Mouse (Mus musculus) cerebellum, adult 2 months (tissue): ENCODE results near the gene Prf1. TPM values are rescaled to one million over a fixed set of nuclear protein-coding genes. Genes with fewer than 3 reads are reported as not detected.

Source experiments
- DNase-seq, 2 experiments: peaks; one replicate each; pipeline ENCODE4 v3.0.0; 2021
- H3K27ac ChIP-seq: fragments of 200-500 bp; 2 replicates; pipeline ENCODE4 v1.5.1; 2012; ENCODE audit warnings: low read length, control low read depth, inconsistent platforms; ENCODE audit not compliant: insufficient read depth
- H3K27me3 ChIP-seq: fragments of 200-500 bp; 2 replicates; pipeline ENCODE4 v1.6.1; 2012; ENCODE audit warnings: inconsistent platforms, mild to moderate bottlenecking, low read length, moderate library complexity; ENCODE audit not compliant: control insufficient read depth, insufficient read depth
- H3K4me1 ChIP-seq: fragments of 200-500 bp; 2 replicates; pipeline ENCODE4 v1.6.1; 2011; ENCODE audit warnings: low read length; ENCODE audit not compliant: control insufficient read depth, insufficient read depth
- H3K4me3 ChIP-seq: fragments of 200-500 bp; replicated peaks from 2 replicates; pipeline ENCODE3; 2011; ENCODE audit warnings: mild to moderate bottlenecking, low read depth, low read length, control low read depth; ENCODE audit not compliant: insufficient read depth
- CTCF ChIP-seq: fragments of 200-500 bp; IDR thresholded peaks from 2 replicates; pipeline ENCODE4 v1.5.1; 2011; ENCODE audit warnings: low read depth, mild to moderate bottlenecking, control low read depth, low read length, moderate library complexity, borderline replicate concordance; ENCODE audit not compliant: insufficient read depth
- POLR2A ChIP-seq: fragments of 200-500 bp; IDR thresholded peaks from 2 replicates; pipeline ENCODE4 v1.6.1; 2011; ENCODE audit warnings: low read length, control low read depth, borderline replicate concordance; ENCODE audit not compliant: insufficient read depth
- WGBS: fragments of 180-500 bp; shearing (Covaris S2); methylation state at CpG from one replicate; pipeline ENCODE4 v1.1.7; 2018; 5-methylcytosine and 5-hydroxymethylcytosine counted together
- polyA plus RNA-seq: library from polyadenylated mRNA; depleted of rRNA; stranded (reverse); fragments of >200 nt; gene quantifications from 2 replicates; pipeline ENCODE4 v1.2.3, GENCODE M21; 2012

The Prf1 gene
- polyA plus RNA-seq, 1 experiment: not detected

DNA sequence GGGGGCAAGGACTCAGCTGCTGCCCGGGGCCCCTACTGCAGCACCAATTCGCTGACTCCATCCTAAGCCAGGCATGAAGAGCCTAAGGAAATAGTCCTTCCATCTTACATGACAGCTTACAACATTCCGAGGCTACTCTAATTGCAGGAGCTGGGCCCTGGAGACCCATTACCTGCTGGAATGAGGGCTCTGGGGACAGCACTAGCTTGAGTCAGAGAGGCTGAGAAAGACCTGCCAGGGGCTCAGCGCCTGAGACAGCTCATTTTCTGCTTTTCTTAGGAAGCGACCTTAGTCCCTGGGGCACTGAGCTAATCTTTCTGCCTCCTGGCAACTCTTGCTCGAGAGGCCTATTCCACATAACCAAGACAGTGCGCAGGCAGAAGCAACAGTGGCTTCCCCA lies 31.3 kb downstream of the Prf1 start:
- DNase-seq: no peak
- Histone ChIP-seq H3K4me1 (peaks cover 10% of the 10 kb centered on the region), H3K27ac (no peak overlapping the region), H3K27me3 (no peaks in the 10 kb centered on the region), H3K4me3 (no peak overlapping the region)
- 95% methylated on average over 7 of the region's 7 CpGs for WGBS
- TF ChIP-seq CTCF: no peak
- TF ChIP-seq POLR2A: no peak

DNA sequence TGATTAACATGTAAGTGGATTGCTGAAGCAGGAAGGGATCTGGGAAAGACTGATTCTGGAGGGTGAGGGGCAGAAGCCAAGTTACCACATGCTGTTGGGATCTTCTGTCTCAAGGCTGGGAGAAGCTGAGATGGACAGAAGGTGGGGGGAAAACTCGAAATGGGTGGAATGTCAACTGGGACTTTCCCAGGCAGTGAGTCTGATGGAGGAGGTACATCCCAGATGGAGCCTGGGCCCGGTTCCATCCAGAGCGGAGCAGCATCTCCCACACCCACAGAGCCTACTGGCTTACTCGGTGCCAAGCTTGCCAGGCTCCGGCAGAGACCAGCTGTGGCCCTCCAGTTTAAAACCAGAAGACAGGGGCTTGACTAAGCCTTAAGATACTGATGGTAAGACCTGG lies 33.4 kb downstream of the Prf1 start:
- no peak overlapping the region for H3K27ac ChIP-seq
- H3K4me3 ChIP-seq: no peak overlapping the region
- WGBS: under 1% methylated on average over 5 of the region's 5 CpGs
- TF ChIP-seq CTCF: no peak
- no peak for TF ChIP-seq POLR2A
- peak; percentile 75 to 85 for DNase-seq
- H3K27me3 ChIP-seq: no peaks in the 10 kb centered on the region
- H3K4me1 ChIP-seq: peaks cover 10% of the 10 kb centered on the region

DNA sequence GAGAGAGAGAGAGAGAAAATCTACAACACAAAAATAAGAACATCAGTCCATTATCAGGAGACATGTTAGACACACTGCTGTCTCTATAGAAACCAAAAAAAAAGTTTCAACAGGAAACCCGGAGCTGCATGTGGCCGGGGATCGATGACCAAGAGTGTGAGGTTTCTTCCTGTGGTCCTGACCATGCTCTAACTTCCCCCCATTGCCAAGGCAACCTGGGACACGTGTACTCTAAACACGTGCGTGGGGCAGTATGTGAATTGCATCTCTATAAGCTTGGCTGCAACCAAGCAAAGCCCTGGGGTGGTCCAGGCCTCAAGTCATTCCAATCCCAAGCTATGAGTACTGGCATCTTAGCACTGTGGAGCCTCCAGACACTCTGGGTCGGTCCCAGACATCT lies 36.9 kb downstream of the Prf1 start:
- Histone ChIP-seq H3K27ac (no peak overlapping the region), H3K4me3 (no peak overlapping the region), H3K27me3 (no peaks in the 10 kb centered on the region), H3K4me1 (peaks cover 10% of the 10 kb centered on the region)
- 74% methylated on average over 7 of the region's 7 CpGs for WGBS
- TF ChIP-seq CTCF (no peak), POLR2A (no peak)
- no peak for DNase-seq

DNA sequence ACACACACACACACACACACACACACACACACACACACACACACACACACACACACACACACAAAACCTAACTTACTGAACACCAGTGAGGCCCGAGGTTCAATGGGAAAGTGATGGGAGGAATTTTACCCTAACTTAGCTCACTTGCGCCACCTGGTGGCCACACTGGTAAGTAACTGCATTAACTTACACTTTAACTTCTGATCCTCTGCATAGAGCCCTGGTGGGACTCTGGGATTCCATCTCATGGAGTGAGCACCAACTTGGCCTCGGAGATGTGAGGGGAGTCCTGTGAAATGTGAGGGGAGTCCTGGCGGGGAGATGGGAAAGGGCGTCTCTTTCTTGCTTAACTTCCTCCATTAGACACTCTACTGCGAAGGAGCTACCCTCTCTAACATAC lies 38.5 kb downstream of the Prf1 start:
- no peak overlapping the region for H3K4me3 ChIP-seq
- no peak overlapping the region for H3K27ac ChIP-seq
- no peaks in the 10 kb centered on the region for H3K27me3 ChIP-seq
- TF ChIP-seq POLR2A: no peak
- TF ChIP-seq CTCF: peak; percentile 81
- 25% methylated on average over 6 of the region's 6 CpGs for WGBS
- H3K4me1 ChIP-seq: peaks cover 6% of the 10 kb centered on the region
- DNase-seq: peak; percentile 63 to 79

DNA sequence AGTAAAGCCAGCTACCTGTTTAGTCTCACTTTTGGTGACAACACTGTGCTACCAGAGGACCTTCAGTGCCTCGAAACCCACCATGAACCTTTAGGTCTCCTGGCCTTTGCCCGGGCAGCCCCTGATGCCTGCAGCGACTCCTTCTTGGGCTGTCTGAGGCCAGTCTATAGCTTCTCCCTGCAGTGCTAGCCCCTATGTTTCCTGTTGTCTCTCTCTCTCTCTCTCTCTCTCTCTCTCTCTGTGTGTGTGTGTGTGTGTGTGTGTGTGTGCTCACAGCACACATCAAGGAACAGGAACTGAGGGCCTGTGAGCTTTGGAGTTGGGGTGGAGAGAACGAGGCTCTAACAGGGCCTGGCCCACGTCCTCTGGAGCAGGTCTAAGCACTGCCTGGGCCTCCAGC lies 39.0 kb downstream of the Prf1 start:
- no peak overlapping the region for H3K4me3 ChIP-seq
- no peak for TF ChIP-seq POLR2A
- no peak for DNase-seq
- H3K27ac ChIP-seq: no peak overlapping the region
- WGBS: 84% methylated on average over 5 of the region's 5 CpGs
- no peaks in the 10 kb centered on the region for H3K27me3 ChIP-seq
- H3K4me1 ChIP-seq: peaks cover 1% of the 10 kb centered on the region

DNA sequence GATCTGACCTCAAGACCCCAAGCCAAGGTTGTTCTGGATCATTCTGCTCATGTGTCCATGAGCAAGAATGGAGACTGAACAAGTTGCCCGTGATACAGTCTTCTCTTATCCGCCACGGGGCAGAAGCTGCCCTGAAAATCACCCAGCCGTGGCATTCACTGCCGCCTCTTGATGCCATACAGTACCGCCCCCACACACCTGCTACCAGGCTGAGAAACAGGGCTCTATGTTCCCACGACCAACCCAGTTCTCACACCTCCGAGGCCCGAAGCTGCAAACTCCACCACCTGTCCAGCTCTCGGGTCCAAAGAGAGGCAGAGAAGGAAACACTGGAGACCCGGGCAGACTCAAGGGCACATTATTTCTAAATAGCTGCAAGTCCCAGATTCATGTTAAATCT lies 40.0 kb downstream of the Prf1 start:
- no peak for TF ChIP-seq POLR2A
- no peak for TF ChIP-seq CTCF
- no peak overlapping the region for H3K4me3 ChIP-seq
- H3K27ac ChIP-seq: no peak overlapping the region
- DNase-seq: no peak
- WGBS: 51% methylated on average over 11 of the region's 11 CpGs
- H3K27me3 ChIP-seq: no peaks in the 10 kb centered on the region
- no peaks in the 10 kb centered on the region for H3K4me1 ChIP-seq

DNA sequence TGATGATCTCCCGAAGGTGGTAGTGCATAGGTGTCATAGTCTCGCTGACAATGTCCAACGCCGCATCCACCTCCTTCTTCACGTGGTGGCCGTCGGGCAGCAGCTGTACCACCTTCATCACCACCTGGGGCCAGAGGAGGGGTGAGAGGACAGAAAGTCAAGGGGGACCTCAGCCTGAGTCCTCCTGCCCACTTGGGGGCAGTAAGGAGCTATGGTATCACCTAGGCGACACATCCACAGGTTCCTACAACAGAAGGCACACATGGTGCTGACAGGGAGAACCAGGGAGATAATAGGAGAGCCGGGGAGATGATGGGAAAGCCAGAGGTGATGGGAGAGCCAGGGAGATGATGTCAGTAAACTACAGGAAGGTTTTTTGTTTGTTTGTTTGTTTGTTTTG lies 41.6 kb downstream of the Prf1 start:
- 92% methylated on average over 9 of the region's 9 CpGs for WGBS
- Histone ChIP-seq H3K27ac (no peak overlapping the region), H3K4me3 (no peak overlapping the region), H3K4me1 (no peaks in the 10 kb centered on the region), H3K27me3 (no peaks in the 10 kb centered on the region)
- TF ChIP-seq POLR2A (no peak), CTCF (0 out of 2 replicates have a peak, but pooled peaks have one; percentile 23)
- DNase-seq: no peak

DNA sequence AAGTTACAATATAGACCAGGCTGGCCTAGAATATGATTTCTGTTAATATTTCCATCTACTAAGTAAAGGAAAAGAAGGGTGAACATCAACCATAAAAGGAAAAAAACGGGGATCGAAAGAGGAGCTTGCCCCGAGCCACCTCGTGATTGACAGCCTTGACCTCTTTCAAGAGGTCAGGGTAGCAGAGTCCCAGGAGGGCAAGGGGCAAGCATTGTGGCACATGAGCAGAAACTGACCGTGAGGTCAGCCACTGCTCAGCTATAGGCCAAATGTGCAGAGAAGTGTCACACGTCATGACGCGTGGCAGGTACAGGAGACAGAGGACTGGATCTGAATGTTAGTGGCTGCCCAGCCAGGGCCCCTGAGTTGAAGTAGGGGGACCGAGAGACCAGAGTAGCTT lies 42.6 kb downstream of the Prf1 start:
- Histone ChIP-seq H3K4me3 (no peak overlapping the region), H3K27ac (no peak overlapping the region), H3K4me1 (no peaks in the 10 kb centered on the region), H3K27me3 (no peaks in the 10 kb centered on the region)
- WGBS: 79% methylated on average over 9 of the region's 9 CpGs
- no peak for DNase-seq
- TF ChIP-seq POLR2A: no peak
- no peak for TF ChIP-seq CTCF

DNA sequence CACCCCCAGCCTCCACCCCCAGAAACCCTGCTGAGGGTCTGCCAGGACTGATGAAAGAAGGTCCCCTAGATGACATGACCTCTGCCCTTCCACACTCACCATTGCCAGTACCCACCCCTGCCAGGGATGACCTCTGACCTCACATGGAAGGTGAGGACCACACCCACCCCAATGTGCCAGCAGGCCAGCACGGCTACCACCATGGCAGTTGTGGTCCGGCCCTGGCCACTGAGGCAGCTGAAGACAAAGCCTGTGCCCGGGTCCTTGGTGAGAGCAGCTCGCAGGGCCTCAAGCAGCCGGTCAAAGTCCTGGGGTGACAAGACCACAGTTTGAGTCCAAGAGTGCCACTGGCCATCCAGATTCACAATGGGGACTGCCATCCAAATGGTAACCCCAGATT lies 43.4 kb downstream of the Prf1 start:
- H3K27me3 ChIP-seq: no peaks in the 10 kb centered on the region
- TF ChIP-seq CTCF: no peak
- TF ChIP-seq POLR2A: no peak
- H3K27ac ChIP-seq: no peak overlapping the region
- 95% methylated on average over 5 of the region's 5 CpGs for WGBS
- H3K4me1 ChIP-seq: no peaks in the 10 kb centered on the region
- DNase-seq: no peak
- H3K4me3 ChIP-seq: no peak overlapping the region
